Mouse (Mus musculus) erythroblast, embryonic 14.5 days (primary cell): ENCODE measurements around the gene Kcnma1.

Source experiments
- GATA1 ChIP-seq: IDR thresholded peaks from 2 replicates; pipeline ENCODE4 v1.6.1; 2012; ENCODE audit warnings: low read length, inconsistent platforms, mixed read lengths
- TAL1 ChIP-seq: IDR thresholded peaks from 3 replicates; pipeline ENCODE4 v1.6.1; 2012; ENCODE audit warnings: low read length, inconsistent platforms, mixed read lengths

DNA sequence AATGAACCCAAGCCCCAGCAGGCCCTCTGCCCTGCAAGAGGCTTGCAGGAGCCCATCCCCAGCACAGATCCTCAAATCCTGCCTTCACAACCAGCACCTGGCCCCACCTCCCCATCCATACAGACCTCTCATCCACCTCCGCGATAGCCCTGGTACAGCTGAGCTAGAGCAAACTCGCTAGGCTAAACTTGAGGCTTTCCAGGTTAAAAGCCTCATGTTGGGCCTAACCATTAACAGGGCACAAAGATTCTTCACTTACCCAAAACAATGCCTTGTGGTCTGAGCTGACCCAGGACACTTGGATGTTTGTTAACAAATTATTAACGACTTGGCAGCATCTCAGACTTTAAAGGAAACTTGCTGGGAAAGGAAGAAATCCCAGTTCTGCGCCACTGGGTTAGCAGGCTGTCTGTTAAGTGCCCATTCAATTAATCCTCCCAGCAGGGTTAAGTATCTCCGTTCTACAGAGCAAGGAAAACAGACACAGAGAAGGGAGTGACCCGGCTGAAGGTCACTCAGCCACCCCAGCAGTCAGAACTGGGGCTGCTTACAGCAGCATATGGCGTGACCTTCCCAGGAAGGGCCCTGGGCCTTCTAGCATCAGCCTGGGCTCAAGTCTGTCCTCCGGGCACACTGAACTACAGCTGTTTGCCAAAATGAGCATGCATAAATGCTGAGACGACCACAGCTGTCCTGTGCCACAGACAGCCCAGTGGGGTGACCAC lies 178.7 kb downstream of the Kcnma1 start:
- TF ChIP-seq TAL1 (no peak), GATA1 (no peak)
